Mouse (Mus musculus) liver, postnatal 0 days (tissue): ENCODE measurements at regions not wholly inside any gene's neighbourhood (a gene's known extent, or its start where the extent isn't known, plus 50 kb on each side); places are given as distances from the start of the nearest gene placed in this dataset.

Experiments used
- CTCF ChIP-seq: sonication (generic); IDR thresholded peaks from 2 replicates; pipeline ENCODE4 v1.5.1; 2016; ENCODE audit warnings: antibody characterized with exemption, low read depth
- EP300 ChIP-seq: IDR thresholded peaks from 2 replicates; pipeline ENCODE4 v1.6.1; 2016; ENCODE audit warnings: antibody characterized with exemption, low read depth, mild to moderate bottlenecking

- TF ChIP-seq CTCF = no peak
- no peak for TF ChIP-seq EP300
Measured at GRCm38 (mm10) chr10:111084267-111084780, 74.4 kb upstream of the Zdhhc17 start.
